Mouse (Mus musculus) CH12.LX (cell line): Measurements from ENCODE around the gene Pde4d.

Source experiments
- CTCF ChIP-seq, 2 experiments: IDR thresholded peaks in 1 of 2; conservative IDR thresholded peaks in 1 of 2; 2 replicates each; pipeline ENCODE4 v1.5.1; 2011 to 2012; ENCODE audit warnings: low read depth in 2 of 2, low read length in 2 of 2, improper control_type of control experiment in 1 of 2, inconsistent platforms in 1 of 2, mild to moderate bottlenecking in 1 of 2, moderate library complexity in 1 of 2
- E2F4 ChIP-seq: IDR thresholded peaks from 2 replicates; pipeline ENCODE4 v1.6.1; 2011; ENCODE audit warnings: low read depth, low read length, improper control_type of control experiment; ENCODE audit not compliant: insufficient replicate concordance
- ELF1 ChIP-seq: IDR thresholded peaks from 2 replicates; pipeline ENCODE4 v1.6.1; 2014; ENCODE audit warnings: low read depth, mild to moderate bottlenecking, inconsistent platforms, low read length, improper control_type of control experiment
- ETS1 ChIP-seq: conservative IDR thresholded peaks from 2 replicates; pipeline ENCODE4 v1.6.1; 2012; ENCODE audit warnings: low read depth, mild to moderate bottlenecking, inconsistent platforms, low read length, improper control_type of control experiment, moderate library complexity
- POLR2A ChIP-seq: IDR thresholded peaks from 2 replicates; pipeline ENCODE4 v1.6.1; 2011; ENCODE audit warnings: low read depth, mild to moderate bottlenecking, improper control_type of control experiment, low read length
- ZKSCAN1 ChIP-seq: IDR thresholded peaks from 2 replicates; pipeline ENCODE4 v1.6.1; 2012; ENCODE audit warnings: low read depth, inconsistent platforms, low read length, improper control_type of control experiment, borderline replicate concordance

DNA sequence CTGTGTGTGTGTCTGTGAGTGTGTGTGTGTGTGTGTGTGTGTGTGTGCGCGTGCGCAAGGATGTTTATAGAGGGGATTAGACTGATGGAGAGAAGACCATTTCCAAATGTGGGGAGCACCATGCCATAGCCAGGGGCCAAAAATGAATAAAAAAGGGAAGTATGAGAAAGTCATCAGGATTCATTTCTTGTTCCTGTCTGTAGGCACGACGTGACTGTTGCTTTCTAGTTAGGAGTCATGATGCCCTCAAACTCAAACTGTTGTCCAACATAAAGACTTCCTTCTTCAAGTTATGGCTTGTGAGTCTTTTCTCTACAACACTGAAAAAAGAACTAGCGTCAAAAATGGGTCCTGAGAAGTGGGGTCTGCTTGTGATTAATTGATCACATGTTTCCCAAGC lies 375.8 kb downstream of the Pde4d start:
- TF ChIP-seq E2F4 = no peak
- TF ChIP-seq ELF1 = no peak
- no peak for TF ChIP-seq POLR2A
- no peak for TF ChIP-seq ETS1
- no peak for TF ChIP-seq ZKSCAN1
- TF ChIP-seq CTCF (conservative IDR thresholded peaks at IDR 0.05 in 1 of 2, IDR thresholded peaks at IDR 0.05 in 1 of 2; ENCODE audit: low read depth in 2 of 2, low read length in 2 of 2) = no peak
